Mouse (Mus musculus) effector memory CD4-positive, alpha-beta T cell, adult 5 months (primary cell): ENCODE measurements around the gene Ccdc187. TPM values are rescaled to one million over a fixed set of nuclear protein-coding genes. Genes with fewer than 3 reads are reported as not detected.

ENCODE experiments used
- polyA plus RNA-seq: library from polyadenylated mRNA; unstranded; fragments of 100-300 nt; shearing (Covaris generic); gene quantifications from one replicate; pipeline ENCODE4 v1.2.1, GENCODE M21; 2017

Gene Ccdc187
- 0.11 TPM for polyA plus RNA-seq

GRCm38 (mm10) chr2:26294457-26294856 is at the start of gene Ccdc187:
Gene Ccdc187, minus strand, starts transcription at chr2:26294557.

DNA sequence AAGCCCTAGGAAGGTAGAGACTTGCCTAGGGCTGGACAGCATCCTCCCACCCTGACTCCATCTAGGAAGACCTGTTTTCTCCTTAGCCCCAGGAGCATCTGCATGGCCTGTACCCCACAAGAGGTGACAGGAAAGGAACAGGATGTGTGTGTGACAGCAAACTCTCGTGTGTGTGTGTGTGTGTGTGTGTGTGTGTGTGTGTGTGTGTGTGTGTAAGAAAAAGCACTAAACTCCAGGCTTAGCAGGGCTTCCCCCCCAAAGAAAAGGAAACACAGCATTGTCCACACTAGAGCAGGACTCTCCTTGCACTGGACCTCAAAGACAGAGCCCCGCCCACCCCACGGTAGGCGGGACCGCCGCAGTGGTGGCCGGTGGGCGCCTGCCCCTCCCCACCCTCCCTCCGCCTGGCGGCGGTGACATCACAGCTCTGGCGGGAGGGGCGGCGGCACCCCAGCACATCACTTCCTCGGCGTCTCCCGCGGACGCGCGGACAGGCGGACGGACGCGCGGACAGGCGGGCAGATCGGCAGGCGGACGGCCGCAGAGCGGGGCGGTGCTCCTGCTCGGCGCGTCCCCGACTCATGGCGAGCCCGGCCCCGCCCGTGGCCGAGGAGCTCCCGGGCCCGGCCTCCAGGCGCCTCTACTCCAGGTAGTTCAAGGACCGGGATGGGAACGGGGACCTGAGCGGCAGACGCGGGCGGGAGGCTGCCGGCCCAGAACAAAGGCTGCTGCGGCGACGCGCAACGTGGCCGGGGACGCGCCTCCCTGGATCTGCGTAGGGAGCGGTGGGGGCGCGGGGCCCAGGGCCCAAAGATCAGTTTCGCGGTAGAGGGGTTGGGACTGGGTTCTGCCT is 20.9 kb upstream of the Ccdc187 start, which contains the start of gene Gpsm1:
Gpsm1 (plus strand) TSS at position 444 of the 853 bp plus-strand sequence.

GRCm38 (mm10) chr2:26237290-26237782 is 57.0 kb downstream of the Ccdc187 start, which contains the start of gene Qsox2:
Gene Qsox2, minus strand, starts transcription at chr2:26237525.

GRCm38 (mm10) chr2:26208126-26208789 is 86.1 kb downstream of the Ccdc187 start, which contains the start of gene Lhx3:
Gene Lhx3, minus strand, starts transcription at chr2:26208289.

Other genes with a start within 250 kb of the Ccdc187 start
- gene Nacc2, start 171.3 kb downstream of the Ccdc187 start, polyA plus RNA-seq, result 0.72 TPM
- gene Lhx3, start 86.3 kb downstream of the Ccdc187 start, polyA plus RNA-seq, result not detected
- gene Qsox2, start 57.0 kb downstream of the Ccdc187 start, polyA plus RNA-seq, result 7.4 TPM
- gene Gpsm1, start 21.0 kb upstream of the Ccdc187 start, polyA plus RNA-seq, result 22.6 TPM
- 8.6 TPM for gene Dnlz, start 57.6 kb upstream of the Ccdc187 start, polyA plus RNA-seq
- gene Card9, start 66.4 kb upstream of the Ccdc187 start, polyA plus RNA-seq, result not detected
- 48.0 TPM for gene Snapc4, start 86.1 kb upstream of the Ccdc187 start, polyA plus RNA-seq
- 156 TPM for gene Entr1, start 94.8 kb upstream of the Ccdc187 start, polyA plus RNA-seq
- gene Pmpca, start 94.8 kb upstream of the Ccdc187 start, polyA plus RNA-seq, result 71.5 TPM
- 28.7 TPM for gene Inpp5e, start 114.6 kb upstream of the Ccdc187 start, polyA plus RNA-seq
- 46.0 TPM for gene Sec16a, start 150.7 kb upstream of the Ccdc187 start, polyA plus RNA-seq
- gene Notch1, start 222.1 kb upstream of the Ccdc187 start, polyA plus RNA-seq, result 45.4 TPM